Mouse (Mus musculus) right cerebral cortex, postnatal 10 days (tissue): ENCODE data around the gene Bcl2.
A peak's percentile ranks its signal among the peaks of the same experiment; 100 is the strongest.

Experiments
- DNase-seq, 2 experiments: peaks; one replicate each; pipeline ENCODE4 v3.0.0; 2021; ENCODE audit warnings: low spot score in 2 of 2

Bcl2 gene

DNA sequence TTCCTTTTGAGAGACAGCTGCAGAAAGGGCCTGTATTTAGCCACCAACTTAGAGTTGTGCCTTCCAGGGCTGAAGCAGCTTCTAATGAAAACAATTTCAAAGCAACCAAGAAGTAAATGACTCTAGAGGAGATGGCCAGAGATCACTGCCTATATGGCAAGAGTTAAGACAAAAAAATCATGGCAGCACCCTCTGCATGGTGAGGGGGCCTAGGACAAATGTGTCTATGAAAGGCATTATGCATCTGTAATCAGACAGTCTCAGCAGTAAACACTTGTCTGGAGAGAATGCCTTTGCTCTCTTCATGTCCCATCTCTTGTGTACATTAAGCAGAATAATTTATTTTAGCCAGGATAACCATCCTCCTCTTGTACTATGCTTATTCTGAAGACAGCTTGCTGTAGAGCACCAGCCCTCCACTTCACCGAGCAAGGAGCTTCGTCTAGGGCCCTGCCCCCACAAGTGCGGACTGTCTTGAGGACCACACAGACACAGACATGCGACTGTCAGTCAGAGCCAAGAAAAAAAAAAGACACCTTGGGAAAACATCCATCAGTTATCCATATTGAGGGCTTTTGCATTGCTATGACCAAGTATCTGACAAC lies 126.1 kb downstream of the Bcl2 start:
- DNase-seq: no peak

DNA sequence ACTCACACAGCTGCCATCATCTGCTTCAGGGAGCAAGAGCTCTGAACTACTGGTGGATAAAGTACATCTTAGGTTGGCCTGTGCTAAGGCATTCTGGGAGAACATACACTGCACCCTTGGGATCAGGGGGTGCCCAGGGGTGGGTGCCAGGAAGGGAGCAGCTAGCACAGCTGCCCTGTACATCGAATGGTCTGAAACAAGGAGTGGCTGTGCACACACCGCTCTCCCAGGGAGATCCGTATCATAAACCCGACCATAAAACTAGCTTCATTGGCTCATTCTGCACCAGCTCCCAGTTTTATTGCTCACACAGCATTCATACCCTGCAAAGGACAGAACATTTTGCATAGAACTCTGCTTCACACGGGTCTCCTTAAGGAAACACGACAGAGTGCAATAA lies 127.3 kb downstream of the Bcl2 start:
- DNase-seq: no peak

DNA sequence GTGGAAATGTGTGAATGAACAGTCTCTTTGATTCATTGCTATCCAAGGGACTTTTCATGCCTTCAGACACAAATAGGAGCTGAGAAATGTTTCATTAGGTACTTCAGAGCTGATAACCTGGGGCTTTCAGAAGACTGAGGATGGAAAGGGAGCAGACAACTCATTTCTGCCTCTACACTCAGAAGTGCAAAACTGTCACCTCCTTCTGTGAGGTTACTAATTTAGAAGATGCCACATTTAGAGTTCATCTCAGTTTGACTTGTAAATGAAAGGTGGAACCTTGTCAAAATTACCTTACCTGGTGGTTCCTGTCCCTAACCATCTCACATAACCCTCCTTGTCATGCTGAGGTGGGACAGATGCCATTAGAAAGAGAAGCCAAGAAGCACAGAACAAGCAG lies 128.7 kb downstream of the Bcl2 start:
- DNase-seq: no peak

DNA sequence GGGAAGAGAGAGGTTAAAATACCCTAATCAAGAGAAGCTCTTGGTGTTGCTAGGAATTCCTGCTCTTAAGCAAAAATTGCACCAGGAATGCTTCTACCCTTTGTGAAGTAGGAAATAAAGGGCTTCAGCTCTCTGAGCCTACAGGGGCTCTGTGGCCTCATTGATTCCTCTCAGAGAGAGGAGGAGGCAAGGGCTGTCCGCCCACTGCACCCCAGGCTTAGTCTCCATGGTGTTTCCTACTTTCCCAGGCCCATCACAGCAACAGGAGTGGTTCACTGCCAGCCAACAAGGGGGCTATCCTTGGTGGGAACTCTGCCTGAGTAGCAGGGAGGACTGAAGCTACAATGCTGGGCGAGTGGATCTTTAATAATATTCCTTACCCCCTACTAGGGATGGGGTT lies 129.2 kb downstream of the Bcl2 start:
- peak; percentile 64 to 72 for DNase-seq

DNA sequence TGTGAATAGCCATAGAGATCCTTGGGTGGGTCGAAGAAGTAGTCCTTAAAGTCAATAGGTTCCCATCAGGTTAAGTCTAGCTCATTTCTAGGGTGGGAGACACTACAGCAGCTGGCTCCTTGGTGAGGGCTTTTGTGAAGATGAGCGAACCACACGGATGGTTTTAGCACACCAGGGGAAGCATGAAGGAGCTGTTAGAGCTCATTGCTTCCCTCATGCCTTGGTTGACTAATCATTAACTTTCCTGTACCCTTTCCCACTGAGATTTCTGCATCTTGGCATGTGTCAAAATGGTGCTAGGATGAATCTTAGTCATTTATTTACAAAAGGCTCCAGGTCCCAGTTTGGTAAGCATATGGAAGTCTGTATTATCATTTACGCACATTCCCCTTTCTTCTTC lies 129.8 kb downstream of the Bcl2 start:
- no peak for DNase-seq

DNA sequence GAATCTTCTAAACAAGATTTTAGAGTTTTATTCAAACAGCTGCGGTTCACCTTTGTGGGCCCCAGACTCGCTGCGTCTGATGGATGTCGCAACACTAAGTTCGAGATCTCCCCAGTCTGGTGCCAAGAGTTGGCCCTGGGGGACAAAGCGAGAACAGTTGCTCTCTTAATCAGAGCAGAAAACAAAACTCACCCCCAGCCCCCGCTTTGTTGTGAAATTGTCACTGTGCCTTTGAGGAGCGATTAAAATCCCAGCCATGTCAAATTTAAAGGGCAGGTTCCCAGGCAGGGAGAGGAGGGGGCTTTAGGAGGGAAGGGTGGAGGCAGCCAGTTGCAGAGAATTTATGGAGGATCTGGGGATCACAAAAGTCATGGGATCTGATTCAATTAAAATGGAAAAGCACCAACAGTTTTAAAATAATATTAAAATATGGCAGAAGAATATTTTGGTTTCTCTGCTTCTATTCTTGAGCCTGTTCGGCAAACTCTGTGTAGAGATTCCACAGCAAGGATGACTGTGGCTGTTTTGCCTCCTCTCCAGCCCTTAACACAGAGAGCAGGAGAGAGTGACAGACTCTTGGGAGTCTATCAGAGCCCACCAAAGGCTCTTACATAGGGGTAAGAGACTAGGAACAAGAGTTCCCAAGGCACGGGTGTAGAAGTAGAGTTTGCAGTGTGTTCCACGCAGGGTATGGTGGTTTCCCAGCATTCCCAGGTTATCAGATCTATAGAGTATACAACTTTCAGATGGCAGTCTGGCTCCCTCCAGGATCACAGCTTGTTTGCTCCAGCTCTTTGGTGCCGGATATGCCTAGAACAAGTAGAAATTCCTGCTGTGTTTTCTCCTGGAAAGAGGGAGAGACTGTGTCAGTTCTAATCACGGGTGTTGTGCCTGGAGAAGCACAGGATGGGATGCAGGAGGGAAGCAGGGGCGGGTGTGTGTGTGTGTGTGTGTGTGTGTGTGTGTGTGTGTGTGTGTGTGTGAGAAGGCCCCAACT lies 130.5 kb downstream of the Bcl2 start:
- no peak for DNase-seq

DNA sequence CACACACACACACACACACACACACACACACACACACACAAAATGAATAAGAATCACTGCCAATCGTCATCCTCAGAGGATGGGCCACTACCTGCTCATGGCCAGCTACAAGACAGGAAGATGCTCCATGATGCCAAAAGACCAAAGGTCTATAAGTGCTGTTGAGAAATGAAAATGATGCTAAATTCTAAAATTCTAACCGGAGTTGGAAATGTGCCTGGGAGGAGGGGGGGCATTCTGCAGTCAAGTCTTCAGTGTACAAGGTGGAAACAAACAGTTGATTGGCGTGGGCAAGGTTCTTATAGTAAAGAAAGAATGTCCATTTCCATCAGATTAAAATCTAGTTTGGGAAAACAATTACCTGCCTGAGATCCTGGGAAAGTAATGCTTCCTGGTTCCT lies 131.3 kb downstream of the Bcl2 start:
- DNase-seq: no peak

DNA sequence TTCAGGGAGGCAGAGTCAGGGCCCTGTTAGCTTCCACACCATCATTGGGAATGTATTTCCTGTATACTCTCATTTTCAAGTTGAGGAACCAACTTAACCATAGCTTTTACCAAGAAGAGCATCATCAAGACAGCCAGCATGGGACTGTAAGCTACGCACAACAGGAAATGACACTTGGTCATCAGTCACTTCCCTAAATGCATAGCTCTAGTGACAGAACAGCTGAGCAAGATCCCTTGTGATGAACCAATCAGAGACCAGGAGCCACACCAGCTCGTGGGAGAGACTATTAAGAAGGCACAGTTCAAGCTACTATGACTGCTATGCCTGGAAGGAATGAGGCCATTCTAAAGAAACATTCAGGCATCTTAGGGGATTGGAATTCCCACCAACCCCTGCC lies 132.3 kb downstream of the Bcl2 start:
- no peak for DNase-seq

DNA sequence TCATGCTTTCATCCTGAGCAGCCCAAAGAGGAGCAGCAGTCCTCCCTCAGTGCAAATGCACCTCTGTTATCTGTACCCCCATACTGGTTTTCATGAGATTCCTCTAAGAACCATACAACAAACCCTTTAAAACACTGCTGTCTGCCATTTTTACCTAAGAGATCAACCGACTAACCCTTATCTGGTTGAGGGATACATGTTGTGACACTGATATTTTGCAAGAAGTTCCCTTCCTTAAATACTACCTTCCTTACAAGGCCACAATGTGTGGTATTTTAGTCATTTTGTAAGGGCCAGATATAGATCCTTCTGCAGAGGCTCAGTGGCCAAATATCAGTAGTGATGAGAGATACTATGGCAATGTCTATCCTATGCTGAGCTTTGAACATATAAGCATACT lies 134.3 kb downstream of the Bcl2 start:
- no peak for DNase-seq

DNA sequence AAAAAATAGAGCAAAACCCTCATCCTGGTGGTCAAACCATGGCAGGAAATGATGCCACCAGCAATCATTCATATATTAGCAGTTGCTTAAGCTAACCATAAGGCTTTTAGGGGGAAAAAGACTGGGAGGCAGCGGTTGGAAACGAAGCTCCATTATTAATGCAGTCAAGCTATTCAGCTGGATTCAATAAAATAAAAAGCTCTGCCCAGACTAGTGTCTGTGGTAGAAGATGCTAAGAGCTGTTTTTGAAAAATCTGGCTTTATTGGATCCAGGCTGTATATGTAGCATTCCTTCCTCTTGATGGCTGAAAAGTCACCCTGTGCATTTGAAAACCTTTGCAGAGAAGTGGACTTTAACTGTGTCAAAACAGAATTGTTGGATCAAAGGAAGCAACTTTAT lies 141.6 kb downstream of the Bcl2 start:
- no peak for DNase-seq

DNA sequence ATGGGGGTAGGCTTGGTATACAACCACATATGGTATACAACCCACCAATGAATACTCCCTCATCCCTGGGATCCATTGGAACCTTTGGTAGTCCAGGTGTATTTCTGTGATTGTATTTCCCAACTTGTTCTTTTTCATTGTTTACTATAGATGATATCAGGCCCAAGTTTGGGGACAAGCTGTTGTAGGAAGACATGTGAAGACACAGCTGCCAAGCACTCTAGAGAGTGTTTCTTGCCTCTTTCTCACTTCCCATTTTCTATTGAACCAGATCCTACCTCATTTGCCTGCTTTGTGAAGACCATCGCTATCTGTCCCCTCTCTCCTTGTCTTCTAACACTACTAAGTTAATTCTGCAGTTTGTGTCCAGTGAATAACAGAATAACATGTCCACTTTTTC lies 143.2 kb downstream of the Bcl2 start:
- no peak for DNase-seq

DNA sequence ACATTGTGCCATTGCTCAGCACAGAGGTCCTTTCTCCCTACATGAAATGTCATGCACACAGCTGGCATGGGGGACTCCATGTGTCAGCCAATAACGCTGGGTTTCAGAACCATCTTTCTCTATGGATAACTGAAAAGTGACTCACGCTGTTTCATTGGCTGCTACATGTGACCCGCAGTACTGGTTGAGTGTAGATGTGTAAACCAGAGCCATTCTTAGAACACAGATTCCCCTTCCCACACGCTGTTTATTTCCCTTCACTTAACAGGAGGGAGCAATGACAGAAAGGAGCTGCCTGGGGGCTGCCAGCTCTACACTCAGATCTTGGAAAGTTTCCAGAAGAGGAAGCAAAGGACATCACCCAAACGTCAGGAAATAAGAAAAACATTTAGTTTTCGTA lies 143.7 kb downstream of the Bcl2 start:
- DNase-seq: peak in 1 of 2 experiments; percentile 38

DNA sequence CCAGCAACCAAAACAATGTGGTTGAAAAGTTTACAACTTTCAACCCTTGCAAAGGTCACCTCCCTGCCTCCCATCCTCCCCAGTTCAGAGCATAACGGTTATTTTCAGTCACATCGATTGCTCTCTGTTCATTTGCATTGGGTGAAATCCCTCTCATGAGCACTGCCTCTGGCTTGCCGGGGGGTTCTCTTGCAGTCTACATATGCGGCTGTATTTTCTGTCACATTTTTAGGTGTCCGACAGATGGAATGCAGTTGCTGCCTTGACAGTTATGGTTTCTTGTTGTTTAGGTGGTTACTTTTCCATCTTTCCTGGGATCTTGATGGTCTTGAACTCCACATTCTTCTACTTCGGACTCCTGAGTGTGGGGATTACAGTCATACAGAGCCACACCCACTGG lies 144.4 kb downstream of the Bcl2 start:
- no peak for DNase-seq

DNA sequence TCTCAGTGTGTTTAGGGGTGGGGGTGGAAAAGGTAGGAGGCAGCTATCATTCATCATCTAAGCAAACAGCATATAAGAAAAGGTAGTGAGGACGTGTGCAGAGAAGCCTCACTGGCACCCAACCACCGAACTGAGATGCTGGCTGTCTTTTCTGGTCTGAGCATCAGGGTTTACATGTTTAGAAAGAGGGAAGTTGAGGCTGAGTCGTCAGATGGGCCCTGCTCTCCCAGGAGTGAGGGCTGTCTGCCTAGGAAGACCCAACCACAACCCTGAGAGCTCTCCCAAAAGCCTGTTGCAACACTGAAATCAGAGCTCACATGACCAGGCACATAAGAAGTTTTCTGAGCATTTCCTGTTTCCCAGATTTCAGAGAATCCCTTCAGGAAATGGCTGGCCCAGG lies 145.2 kb downstream of the Bcl2 start:
- DNase-seq: no peak

DNA sequence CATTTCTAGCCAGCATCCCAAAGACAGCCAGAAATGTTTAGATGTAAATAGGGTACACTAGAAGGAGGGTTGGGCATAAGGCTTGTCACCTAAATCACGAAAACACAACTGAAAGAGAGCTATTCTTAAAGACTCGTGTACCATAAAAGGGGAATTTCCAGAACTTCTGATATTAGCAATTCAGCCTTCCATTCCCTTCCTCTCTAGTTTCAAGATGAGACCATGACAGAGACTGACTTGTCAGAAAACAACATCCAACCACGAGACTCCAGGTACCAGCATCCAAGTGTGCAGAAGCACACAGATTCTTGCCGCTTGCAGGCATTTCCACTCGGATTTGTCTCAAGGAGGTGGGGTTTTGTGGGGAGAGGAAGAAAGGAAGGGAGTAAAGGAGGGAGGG lies 146.6 kb downstream of the Bcl2 start:
- DNase-seq: no peak

DNA sequence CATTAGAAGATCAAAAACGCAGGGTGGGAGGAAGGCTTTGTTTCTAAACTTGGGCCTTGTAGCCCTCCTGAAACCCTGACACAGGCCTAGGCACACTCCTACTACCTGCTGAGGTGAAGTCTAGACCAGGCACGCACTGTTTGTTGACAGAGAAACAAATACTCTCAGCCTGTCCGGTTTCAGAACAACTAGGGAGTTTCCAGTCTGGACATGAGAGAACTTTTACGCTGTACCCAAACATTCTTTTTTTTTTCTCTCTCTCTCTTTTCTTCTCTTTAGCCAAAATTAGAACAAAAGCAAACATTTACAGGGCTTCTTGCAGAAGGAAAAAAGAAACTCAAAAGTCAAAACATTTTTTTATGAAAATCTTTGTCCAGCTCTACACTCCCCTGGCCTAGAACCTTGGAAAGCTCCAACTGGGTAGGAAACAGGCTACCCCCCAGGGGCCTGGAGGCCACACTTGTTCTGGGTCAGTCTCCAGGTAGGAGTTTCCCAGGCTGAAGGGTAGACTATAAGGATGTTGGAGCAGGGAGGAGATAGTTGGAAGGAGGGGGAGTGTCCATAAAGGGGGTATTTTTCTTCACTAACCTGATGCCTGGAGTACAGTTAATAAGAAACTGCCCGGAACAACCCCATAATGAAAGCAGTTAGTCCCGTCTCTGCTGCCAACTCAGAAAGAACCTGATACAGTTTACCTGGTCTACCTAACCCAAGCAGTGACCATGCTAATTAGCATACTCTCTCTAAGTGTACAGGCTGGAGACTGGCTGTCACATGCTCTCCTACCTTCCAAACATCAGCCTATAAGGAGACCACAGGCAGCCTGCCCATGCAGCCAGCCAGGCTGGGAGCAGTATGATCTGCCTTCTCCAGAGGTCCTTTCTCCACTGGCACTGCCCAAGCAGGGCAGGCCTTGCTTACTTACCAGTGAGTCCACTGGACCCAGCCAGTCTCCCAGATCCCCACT lies 147.7 kb downstream of the Bcl2 start:
- DNase-seq: no peak

DNA sequence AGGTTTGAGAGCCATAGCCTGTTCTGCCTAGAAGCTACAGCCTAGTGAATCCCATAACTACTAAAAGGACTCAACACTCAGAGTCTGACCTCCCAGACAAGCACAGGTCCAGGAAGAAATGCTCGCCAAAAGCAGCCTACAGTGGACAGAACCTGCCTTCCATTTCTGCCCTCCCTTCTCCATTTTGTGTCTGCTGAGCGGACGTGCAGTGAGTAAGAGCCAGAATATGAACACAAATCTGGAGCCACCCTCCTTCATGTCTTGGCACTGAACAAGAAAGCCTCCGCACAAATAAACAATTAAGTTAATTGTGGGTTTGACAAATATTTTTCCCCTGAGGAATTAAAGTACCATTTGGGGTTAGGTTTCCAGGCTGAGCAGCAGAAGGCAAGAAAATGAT lies 148.8 kb downstream of the Bcl2 start:
- no peak for DNase-seq

DNA sequence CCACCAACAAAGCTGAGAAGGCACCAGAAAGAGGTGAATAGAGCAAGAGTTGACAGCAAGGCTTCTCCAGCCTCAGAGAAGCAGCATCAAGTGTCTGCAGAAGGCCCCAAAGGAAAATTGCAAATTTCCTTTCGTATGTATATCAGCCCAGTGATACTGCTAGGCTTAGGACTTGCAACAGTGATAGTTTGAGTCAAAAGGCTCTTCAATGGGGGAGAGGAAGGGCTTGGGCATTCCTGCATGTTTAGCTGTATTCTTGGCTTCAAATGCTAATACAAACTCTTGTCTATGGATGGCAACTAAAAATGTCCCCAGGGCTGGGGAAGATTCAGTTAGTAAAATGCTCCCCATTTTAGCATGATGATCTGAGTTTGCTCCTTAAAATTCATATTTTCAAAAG lies 149.6 kb downstream of the Bcl2 start:
- no peak for DNase-seq

DNA sequence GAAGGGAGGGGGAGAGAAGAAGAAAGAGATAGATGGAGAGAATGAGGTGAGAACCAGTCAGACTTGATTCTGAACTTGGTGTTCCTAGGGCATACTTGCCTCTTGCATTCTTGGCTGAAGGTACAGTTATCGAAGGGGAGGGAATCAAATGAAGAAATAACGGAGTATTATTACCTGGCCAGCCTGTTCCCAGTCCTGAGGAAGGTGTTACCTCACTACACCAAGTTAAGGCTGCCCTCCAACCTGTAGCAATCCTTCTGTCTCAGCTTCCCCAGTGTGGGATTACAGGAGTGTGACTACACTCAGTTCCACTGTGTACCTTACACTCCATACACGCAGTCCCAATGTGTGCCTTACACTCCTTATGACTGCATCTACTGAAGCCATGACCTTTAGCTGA lies 151.3 kb downstream of the Bcl2 start:
- no peak for DNase-seq

DNA sequence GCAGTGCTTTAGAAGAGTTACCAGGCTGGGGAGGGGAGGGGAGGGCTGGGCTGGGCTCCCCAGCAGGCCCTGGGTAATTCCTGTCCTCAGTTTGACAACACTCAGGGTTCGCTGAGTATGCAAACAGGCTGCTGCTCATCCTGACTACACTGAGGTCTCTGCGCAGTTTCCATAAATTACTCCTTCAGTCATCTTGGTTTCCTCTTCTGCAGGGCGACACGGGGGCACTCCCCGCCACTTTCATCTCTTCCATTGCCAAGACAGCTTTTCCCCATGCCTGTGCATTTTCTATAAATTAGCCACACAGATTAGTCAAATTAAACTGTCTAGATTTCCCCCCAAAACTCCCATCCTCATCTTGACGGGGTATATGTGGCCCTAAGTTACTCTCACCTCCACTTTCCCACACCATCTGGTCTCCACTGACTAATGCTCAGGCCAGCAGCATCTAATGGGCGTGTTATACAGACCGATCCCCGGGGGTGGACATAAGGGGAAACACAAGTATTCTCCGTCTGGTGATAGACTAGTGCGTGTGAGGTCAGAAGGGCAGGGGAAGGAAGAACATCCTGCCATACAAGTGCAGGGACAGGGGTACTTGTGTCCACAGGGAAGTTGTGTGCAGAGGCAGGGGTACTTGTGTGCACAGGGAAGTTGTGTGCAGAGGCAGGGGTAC lies 152.9 kb downstream of the Bcl2 start:
- no peak for DNase-seq

DNA sequence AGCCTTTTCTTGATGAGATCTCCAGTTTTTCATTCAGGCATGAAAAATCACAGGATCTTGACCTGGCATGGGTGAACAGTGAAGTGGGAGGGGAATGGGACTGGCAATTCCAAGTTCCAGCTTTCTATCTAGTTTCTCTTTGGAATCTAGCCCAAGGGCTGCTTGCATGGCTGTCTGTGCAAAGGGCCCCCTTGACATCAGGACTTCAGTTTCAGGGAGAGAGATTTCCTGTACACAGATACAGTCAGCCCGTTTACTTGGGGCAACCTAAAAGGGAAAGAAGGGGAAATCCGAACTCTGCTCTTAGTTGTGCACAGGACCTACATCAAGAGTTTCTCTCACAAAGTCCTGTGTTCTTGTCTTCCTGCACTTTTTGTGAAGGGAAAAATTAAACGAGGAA lies 154.0 kb downstream of the Bcl2 start:
- DNase-seq: no peak
